Mouse (Mus musculus) lung, embryonic 14.5 days (tissue): Measurements from ENCODE around the gene Gm5129. TPM values are rescaled to one million over a fixed set of nuclear protein-coding genes. Genes with fewer than 3 reads are reported as not detected.
"Not testable (repeated sequence)": the region's sequence is repeated elsewhere in the genome, so short reads cannot be mapped to it uniquely, and the experiment has no call there.

Experiments
- ATAC-seq: fragments of 200-750 bp; cut with Nextera tagmentation; 2 replicates; pipeline ENCODE4 v1.8.0; 2017; ENCODE audit warnings: mild to moderate bottlenecking, moderate TSS enrichment, moderate library complexity; ENCODE audit not compliant: insufficient read depth
- DNase-seq: peaks from one replicate; pipeline ENCODE4 v3.0.0-alpha.2; 2015
- H3K27ac ChIP-seq: fragments of 300-500 bp; sonication (generic); 2 replicates; pipeline ENCODE4 v1.5.1; 2014; ENCODE audit warnings: low read depth, mild to moderate bottlenecking, moderate library complexity
- H3K27me3 ChIP-seq: fragments of 300-500 bp; sonication (generic); 2 replicates; pipeline ENCODE4 v1.6.1; 2014; ENCODE audit warnings: low read length, control low read depth; ENCODE audit not compliant: insufficient read depth
- H3K36me3 ChIP-seq: fragments of 300-500 bp; sonication (generic); 2 replicates; pipeline ENCODE4 v1.6.1; 2014; ENCODE audit warnings: control low read depth; ENCODE audit not compliant: insufficient read depth
- H3K4me1 ChIP-seq: fragments of 300-500 bp; sonication (generic); 2 replicates; pipeline ENCODE4 v1.6.1; 2014; ENCODE audit warnings: antibody characterized with exemption, control low read depth; ENCODE audit not compliant: insufficient read depth
- H3K4me2 ChIP-seq: fragments of 300-500 bp; sonication (generic); 2 replicates; pipeline ENCODE4 v1.6.1; 2014; ENCODE audit warnings: mild to moderate bottlenecking
- H3K4me3 ChIP-seq: fragments of 300-500 bp; sonication (generic); 2 replicates; pipeline ENCODE4 v1.5.1; 2014; ENCODE audit warnings: low read depth, low read length
- H3K9ac ChIP-seq: fragments of 300-500 bp; sonication (generic); 2 replicates; pipeline ENCODE4 v1.6.1; 2014
- H3K9me3 ChIP-seq: fragments of 300-500 bp; sonication (generic); 2 replicates; pipeline ENCODE4 v1.6.1; 2016; ENCODE audit warnings: low read depth, low read length, control low read depth
- CTCF ChIP-seq: IDR thresholded peaks from 2 replicates; pipeline ENCODE4 v1.5.1; 2016; ENCODE audit warnings: antibody characterized with exemption, low read depth
- WGBS: fragments of 180-500 bp; shearing (Covaris S2); extraction: QIAGEN DNeasy Blood & Tissue Kit; methylation state at CpG from one replicate; pipeline ENCODE4 v1.1.7; 2014; 5-methylcytosine and 5-hydroxymethylcytosine counted together
- polyA plus RNA-seq: library from polyadenylated mRNA; unstranded; fragments of >200 nt; fragmentation: Nextera tagmentation; extraction: Ambion mirVana; gene quantifications from 2 replicates; pipeline ENCODE4 v1.2.1, GENCODE M21; 2014

The Gm5129 gene
- polyA plus RNA-seq, 1 experiment from 2014 or later: not detected

DNA sequence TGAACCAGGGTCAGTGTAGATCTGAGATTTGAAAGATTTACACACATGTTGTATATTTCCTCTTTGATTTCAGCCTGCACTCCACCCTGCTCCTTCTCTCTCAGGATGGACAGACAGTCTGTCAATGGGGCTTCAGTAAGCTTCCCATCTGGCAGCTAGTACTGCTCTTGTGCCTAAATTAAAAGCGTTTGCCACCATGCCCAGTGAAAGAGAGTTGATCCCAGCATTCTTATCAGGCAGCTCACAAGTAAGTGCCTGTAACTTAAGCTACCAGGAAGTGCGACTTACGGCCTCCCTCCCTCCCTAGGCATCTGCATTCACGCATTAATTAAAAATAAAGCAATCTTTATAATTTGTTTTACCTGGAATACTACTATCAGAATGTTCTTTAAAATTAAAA is 5.4 kb upstream of the Gm5129 start:
- no peak for TF ChIP-seq CTCF
- Histone ChIP-seq H3K27ac (no peak overlapping the region), H3K27me3 (no peaks in the 10 kb centered on the region), H3K4me3 (no peak overlapping the region), H3K9me3 (no peaks in the 10 kb centered on the region), H3K4me1 (peaks cover 2% of the 10 kb centered on the region; the same call in 1 of the 2 replicates), H3K36me3 (peaks cover 14% of the 10 kb centered on the region; the same call in 1 of the 2 replicates), H3K9ac (no peak overlapping the region), H3K4me2 (no peak overlapping the region)
- no peak for DNase-seq
- no peak for ATAC-seq
- 77% methylated on average over 4 of the region's 4 CpGs for WGBS

DNA sequence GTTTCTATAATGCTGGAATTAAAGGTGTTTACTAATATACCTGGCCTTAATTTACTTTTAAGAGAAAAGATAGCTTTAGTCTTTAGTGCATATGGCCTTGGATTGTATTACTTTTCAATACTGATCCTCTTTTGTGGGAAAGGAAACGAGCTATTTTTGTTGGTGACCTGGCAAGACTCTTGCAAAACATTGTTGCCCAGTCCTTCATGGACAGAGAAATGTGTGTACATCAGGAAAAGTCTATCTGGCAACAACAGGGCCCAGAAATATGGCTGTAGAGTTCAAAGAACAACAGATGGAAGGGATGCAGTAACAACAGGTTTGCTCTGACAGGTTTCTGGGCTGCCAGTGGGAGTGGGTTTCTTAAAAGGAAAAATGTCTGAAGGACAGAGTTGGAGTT is 4.9 kb upstream of the Gm5129 start:
- Histone ChIP-seq H3K9me3 (no peaks in the 10 kb centered on the region), H3K4me2 (no peak overlapping the region), H3K27ac (no peak overlapping the region), H3K36me3 (peaks cover 14% of the 10 kb centered on the region; the same call in 1 of the 2 replicates), H3K4me3 (no peak overlapping the region), H3K4me1 (peaks cover 2% of the 10 kb centered on the region; the same call in 1 of the 2 replicates), H3K27me3 (no peaks in the 10 kb centered on the region), H3K9ac (no peak overlapping the region)
- TF ChIP-seq CTCF: no peak
- DNase-seq (no peak), ATAC-seq (no peak)
- 84% methylated on average over 1 of the region's 1 CpGs for WGBS

DNA sequence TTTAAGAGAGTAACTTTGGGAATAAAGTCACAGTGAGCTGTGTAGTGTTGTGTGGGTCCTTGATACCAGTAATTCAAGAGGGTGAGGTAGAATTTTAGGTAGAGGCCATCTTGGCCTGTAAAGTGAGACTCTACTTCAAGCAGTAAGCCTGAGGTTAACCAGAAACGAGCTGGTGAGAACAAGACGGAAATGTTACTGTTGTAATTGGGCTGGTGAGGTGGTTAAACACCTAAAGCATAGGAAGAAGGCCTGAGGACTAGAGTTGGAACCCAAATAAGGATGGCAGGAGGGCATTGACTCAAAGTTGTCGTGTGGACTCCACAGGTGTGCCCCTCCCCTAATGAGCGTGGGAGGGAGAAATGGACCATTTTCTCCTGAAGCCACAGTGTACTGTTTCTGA is 2.3 kb upstream of the Gm5129 start:
- H3K27me3 ChIP-seq: no peaks in the 10 kb centered on the region
- 85% methylated on average over 4 of the region's 4 CpGs for WGBS
- no peak for TF ChIP-seq CTCF
- H3K36me3 ChIP-seq: peaks cover 8% of the 10 kb centered on the region; the same call in 1 of the 2 replicates
- H3K4me2 ChIP-seq: no peak overlapping the region
- no peak overlapping the region for H3K9ac ChIP-seq
- ATAC-seq (no peak), DNase-seq (no peak)
- no peak overlapping the region for H3K27ac ChIP-seq
- peaks cover 2% of the 10 kb centered on the region; the same call in 1 of the 2 replicates for H3K4me1 ChIP-seq
- H3K4me3 ChIP-seq: no peak overlapping the region
- no peaks in the 10 kb centered on the region for H3K9me3 ChIP-seq

DNA sequence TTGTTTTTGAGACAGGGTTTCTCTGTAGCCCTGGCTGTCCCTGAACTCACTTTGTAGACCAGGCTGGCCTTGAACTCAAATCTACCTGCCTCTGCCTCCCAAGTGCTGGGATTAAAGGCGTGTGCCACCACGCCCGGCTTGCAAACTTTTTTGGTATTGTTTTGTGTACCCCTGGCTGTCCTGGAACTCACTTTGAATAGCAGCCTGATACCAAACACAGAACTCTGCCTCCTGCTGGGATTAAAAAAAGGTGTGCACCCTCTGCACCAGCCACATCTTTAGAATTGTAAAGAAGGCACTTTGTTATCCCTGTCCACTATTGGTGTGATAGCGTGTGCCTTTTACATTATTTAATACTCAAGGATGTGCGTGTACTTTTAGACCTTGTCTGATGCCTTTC is 1.7 kb upstream of the Gm5129 start:
- no peak overlapping the region for H3K9ac ChIP-seq
- ATAC-seq: no peak
- H3K27ac ChIP-seq: no peak overlapping the region
- H3K4me3 ChIP-seq: no peak overlapping the region
- 91% methylated on average over 5 of the region's 5 CpGs for WGBS
- H3K27me3 ChIP-seq: no peaks in the 10 kb centered on the region
- DNase-seq: no peak
- 0 out of 2 replicates have a peak, but pooled peaks cover 3% of the 10 kb centered on the region for H3K36me3 ChIP-seq
- peak overlapping the region; percentile 80 for H3K4me2 ChIP-seq
- no peaks in the 10 kb centered on the region for H3K9me3 ChIP-seq
- peaks cover 2% of the 10 kb centered on the region; the same call in 1 of the 2 replicates for H3K4me1 ChIP-seq
- TF ChIP-seq CTCF: no peak

DNA sequence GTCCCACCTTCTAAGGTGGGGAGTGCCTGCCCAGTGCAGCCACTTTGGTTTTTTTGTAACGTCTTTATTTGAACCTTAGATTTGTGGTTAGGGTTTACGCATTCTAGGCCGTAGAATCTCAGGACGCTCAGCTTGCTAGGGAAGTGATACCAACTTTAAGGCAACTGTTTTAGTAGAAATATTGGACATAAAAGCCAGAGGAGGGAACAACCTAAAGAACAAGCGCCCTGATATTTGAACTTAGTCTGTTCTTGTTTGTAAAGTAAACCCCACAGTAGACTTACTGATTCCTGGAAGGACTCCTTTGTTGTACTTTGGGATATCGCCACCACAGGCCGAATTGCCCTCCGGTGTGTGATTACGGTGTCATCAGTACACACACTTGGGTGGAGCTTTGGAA is 1.2 kb upstream of the Gm5129 start:
- Histone ChIP-seq H3K9ac (peak overlapping the region; percentile 97), H3K4me3 (peak overlapping the region; percentile 96), H3K27ac (no peak overlapping the region), H3K4me1 (peaks cover 2% of the 10 kb centered on the region; the same call in 1 of the 2 replicates), H3K4me2 (peak overlapping the region; percentile 80), H3K27me3 (no peaks in the 10 kb centered on the region), H3K36me3 (no peaks in the 10 kb centered on the region), H3K9me3 (no peaks in the 10 kb centered on the region)
- ATAC-seq (no peak), DNase-seq (peak; percentile 4)
- WGBS: 45% methylated on average over 9 of the region's 9 CpGs
- no peak for TF ChIP-seq CTCF

DNA sequence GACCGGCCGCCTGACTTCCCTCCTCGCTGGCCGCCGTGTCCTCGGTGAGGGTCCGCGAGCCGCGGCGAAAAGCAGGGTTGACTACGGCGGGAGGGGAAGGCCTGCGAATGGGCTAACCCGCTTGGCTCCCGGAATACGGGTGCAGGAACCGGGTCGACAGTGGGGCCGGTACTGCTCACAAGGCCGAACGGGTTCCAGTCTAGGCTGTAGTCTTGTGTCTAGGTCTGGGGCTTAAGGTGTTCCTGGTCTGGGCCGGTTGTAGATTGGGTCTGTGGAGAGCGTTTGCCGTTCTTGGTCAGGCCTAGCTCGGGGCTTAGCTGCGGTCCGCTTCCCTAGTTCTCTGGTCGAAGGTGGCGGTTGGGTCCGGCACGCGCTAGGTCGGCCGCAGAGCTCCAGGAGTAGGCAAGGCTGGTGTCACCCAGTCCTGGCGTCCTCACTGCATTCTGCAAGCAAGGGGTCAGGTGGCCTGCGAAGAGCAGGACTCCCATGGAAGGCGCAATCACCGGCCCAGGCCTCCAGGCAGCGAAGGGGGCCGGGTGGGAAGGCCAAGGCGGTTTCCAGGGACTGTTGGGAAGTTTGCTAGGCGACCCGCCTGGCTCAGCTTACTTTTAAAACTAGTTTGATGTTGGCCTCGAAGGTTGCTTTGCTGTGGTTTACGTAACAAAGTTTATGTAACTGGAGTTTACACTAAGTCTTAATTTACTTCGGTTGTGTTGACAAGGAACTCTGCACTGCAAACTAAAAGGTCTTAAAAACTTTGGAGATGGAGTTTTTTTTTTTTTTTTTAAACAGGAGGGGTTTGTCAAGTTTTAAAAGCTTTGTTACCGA is 551 bp upstream of the Gm5129 start:
- H3K9ac ChIP-seq: peak overlapping the region; percentile 97
- H3K27ac ChIP-seq: peak overlapping the region; percentile 96
- DNase-seq (peak; percentile 52), ATAC-seq (peak; percentile 68)
- peak overlapping the region; percentile 96 for H3K4me3 ChIP-seq
- no peaks in the 10 kb centered on the region for H3K27me3 ChIP-seq
- H3K36me3 ChIP-seq: no peaks in the 10 kb centered on the region
- no peaks in the 10 kb centered on the region for H3K9me3 ChIP-seq
- WGBS: under 1% methylated on average over 48 of the region's 48 CpGs
- peaks cover 2% of the 10 kb centered on the region; the same call in 1 of the 2 replicates for H3K4me1 ChIP-seq
- H3K4me2 ChIP-seq: peak overlapping the region; percentile 80
- no peak for TF ChIP-seq CTCF

DNA sequence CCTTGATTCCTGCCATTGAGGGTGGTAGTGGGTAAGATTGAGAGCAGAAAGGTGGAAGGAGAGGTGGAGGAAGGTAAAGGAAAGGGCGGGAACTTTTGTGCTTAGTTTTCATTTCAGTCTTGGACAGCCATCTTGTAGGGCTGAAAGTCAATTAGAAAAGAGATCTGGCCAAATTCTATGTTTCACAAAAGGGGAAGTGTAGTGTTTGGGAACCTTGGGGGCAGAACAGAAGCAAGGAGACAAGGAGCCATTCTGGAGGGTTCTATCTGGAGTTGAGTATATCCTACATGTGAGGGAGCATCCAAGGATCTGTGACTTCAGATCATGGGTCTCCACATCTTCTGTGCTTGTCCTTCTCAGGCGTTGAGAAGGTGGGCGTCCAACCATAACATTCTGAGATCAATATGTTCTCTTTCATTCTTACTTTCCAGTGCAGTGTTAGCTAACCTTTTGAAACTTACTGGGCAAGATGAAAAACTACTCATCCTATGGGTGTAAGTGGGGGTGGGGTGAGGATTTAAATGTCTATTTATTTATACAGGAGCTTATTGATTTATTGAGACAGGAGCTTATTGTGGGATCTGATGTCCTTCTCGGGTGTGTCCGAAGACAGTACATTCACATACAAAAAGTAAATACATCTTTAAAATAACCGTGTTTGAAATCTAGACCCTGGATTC is 765 bp downstream of the Gm5129 start:
- peak overlapping the region; percentile 96 for H3K27ac ChIP-seq
- DNase-seq (peak; percentile 2), ATAC-seq (no peak)
- H3K9me3 ChIP-seq: no peaks in the 10 kb centered on the region
- peak overlapping the region; percentile 97 for H3K9ac ChIP-seq
- TF ChIP-seq CTCF: no peak
- WGBS: 41% methylated on average over 6 of the region's 6 CpGs
- peaks cover 2% of the 10 kb centered on the region; the same call in 1 of the 2 replicates for H3K4me1 ChIP-seq
- H3K27me3 ChIP-seq: no peaks in the 10 kb centered on the region
- H3K4me3 ChIP-seq: peak overlapping the region; percentile 96
- H3K36me3 ChIP-seq: no peaks in the 10 kb centered on the region
- H3K4me2 ChIP-seq: peak overlapping the region; percentile 80

DNA sequence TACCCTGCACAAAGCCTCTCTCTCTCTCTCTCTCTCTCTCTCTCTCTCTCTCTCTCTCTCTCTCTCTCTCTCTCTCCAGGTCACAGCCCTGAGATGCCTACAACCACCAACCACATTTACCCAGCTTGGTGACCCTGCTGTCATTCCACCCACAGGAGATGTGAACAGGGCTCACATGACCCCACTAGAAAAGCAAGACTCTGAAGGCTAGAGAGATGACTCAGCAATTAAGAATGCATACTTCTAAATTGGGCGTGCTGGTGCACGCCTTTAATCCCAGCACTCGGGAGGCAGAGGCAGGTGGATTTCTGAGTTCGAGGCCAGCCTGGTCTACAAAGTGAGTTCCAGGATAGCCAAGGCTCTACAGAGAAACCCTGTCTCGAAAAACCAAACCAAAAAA is 9.7 kb downstream of the Gm5129 start:
- H3K27me3 ChIP-seq, DNase-seq, H3K9me3 ChIP-seq, ATAC-seq, H3K27ac ChIP-seq, H3K36me3 ChIP-seq, H3K4me3 ChIP-seq, H3K9ac ChIP-seq, H3K4me1 ChIP-seq, H3K4me2 ChIP-seq: not testable (repeated sequence)
- WGBS: 80% methylated on average over 5 of the region's 5 CpGs
